Mouse (Mus musculus) liver, adult 2 months (tissue): ENCODE measurements around the gene Paqr9.

Experiments used
- CTCF ChIP-seq: fragments of 200-500 bp; IDR thresholded peaks from 2 replicates; pipeline ENCODE4 v1.5.1; 2011; ENCODE audit warnings: low read depth, low read length, control low read depth
- POLR2A ChIP-seq: fragments of 200-500 bp; IDR thresholded peaks from 2 replicates; pipeline ENCODE4 v1.6.1; 2011; ENCODE audit warnings: low read length, control low read depth; ENCODE audit not compliant: insufficient read depth; ENCODE audit errors: extremely low read depth

DNA sequence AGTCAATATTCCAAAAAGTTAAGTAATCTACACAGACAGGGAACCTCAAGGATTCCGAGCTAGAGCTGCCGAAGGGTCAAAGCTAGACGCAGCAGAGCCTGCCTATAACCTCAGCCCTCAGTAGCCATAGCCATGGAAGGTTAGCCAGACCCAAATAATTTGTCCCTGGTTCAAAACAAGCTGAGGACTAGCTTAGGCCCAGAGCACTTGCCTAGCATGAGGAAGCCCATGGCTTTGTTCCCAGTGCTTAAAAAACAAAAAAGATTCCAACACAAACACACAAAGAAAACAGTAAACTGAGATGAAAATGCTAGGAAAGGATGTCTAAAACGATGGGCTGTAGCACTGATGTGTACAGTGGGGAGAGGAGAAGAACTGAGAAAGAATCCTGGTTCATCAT lies 14.7 kb downstream of the Paqr9 start:
- no peak for TF ChIP-seq CTCF
- TF ChIP-seq POLR2A = no peak
